Comparison of ENCODE assay signal across 30 mouse cellular contexts in the genomic region with DNA sequence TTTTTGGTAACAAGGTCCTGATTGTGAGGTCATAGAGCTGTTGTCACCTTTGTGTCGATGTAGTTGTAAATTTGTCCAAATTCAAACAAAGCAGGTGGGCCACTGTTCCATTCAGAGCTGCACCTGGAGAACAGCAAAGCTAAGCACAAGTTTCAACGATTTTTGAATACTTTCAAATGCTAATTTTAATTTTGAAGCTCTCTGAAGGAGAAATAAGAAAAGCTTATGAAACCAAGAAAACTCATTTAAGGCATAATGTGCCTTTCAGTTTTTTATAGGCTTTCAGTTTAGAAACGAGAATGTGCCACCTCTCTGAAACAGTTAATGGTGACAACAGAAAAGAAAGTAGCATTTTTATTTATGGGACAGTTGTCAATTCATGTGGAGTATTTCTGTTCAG.
"Had no signal": no experiment of that assay in that cellular context is flagged by ENCODE, and none has a peak within 500 bp of the region (broad histone marks: within the 10 kb centered on the region; RNA-seq: fewer than 3 reads in every experiment).

No protein-coding gene starts in this region.

- H3K9ac ChIP-seq: limb, embryonic 12.5 days; limb, embryonic 13.5 days; limb, embryonic 15.5 days; liver, embryonic 12.5 days; liver, embryonic 13.5 days; liver, embryonic 14.5 days; liver, embryonic 15.5 days; liver, postnatal 0 days; lung, embryonic 14.5 days; lung, embryonic 15.5 days; midbrain, embryonic 12.5 days; midbrain, embryonic 13.5 days; midbrain, embryonic 15.5 days had no signal

- H3K4me1 ChIP-seq: limb, embryonic 10.5 days; limb, embryonic 12.5 days; limb, embryonic 13.5 days; limb, embryonic 15.5 days; liver, embryonic 12.5 days; liver, embryonic 13.5 days; liver, embryonic 15.5 days; lung, embryonic 15.5 days; midbrain, embryonic 10.5 days; midbrain, embryonic 12.5 days; midbrain, embryonic 13.5 days; midbrain, embryonic 15.5 days had no signal

- H3K27ac ChIP-seq: limb, embryonic 10.5 days; limb, embryonic 12.5 days; limb, embryonic 13.5 days; limb, embryonic 15.5 days; liver, embryonic 12.5 days; liver, embryonic 13.5 days; liver, embryonic 14.5 days; liver, embryonic 15.5 days; lung, embryonic 15.5 days; macrophage; midbrain, embryonic 10.5 days; midbrain, embryonic 12.5 days; midbrain, embryonic 13.5 days; midbrain, embryonic 15.5 days had no signal

- ATAC-seq: liver, embryonic 12.5 days; liver, postnatal 0 days; midbrain, embryonic 13.5 days; midbrain, embryonic 15.5 days; midbrain, embryonic 16.5 days had no signal

- H3K4me3 ChIP-seq: limb, embryonic 10.5 days; limb, embryonic 12.5 days; limb, embryonic 13.5 days; limb, embryonic 15.5 days; liver, embryonic 12.5 days; liver, embryonic 13.5 days; liver, embryonic 15.5 days; lung, embryonic 15.5 days; megakaryocyte, embryonic 14.5 days; midbrain, embryonic 10.5 days; midbrain, embryonic 12.5 days; midbrain, embryonic 13.5 days; midbrain, embryonic 15.5 days; myocyte had no signal

- H3K9me3 ChIP-seq: limb, embryonic 10.5 days; limb, embryonic 12.5 days; limb, embryonic 13.5 days; limb, embryonic 15.5 days; liver, embryonic 12.5 days; liver, embryonic 13.5 days; liver, embryonic 15.5 days; lung, embryonic 15.5 days; megakaryocyte, embryonic 14.5 days; midbrain, embryonic 10.5 days; midbrain, embryonic 12.5 days; midbrain, embryonic 13.5 days; midbrain, embryonic 15.5 days had no signal

- H3K27me3 ChIP-seq: limb, embryonic 12.5 days; limb, embryonic 13.5 days; limb, embryonic 15.5 days; liver, embryonic 12.5 days; liver, embryonic 13.5 days; liver, embryonic 15.5 days; lung, embryonic 15.5 days; megakaryocyte, embryonic 14.5 days; midbrain, embryonic 12.5 days; midbrain, embryonic 13.5 days; midbrain, embryonic 15.5 days had no signal

- H3K4me2 ChIP-seq: limb, embryonic 12.5 days; limb, embryonic 13.5 days; limb, embryonic 15.5 days; liver, embryonic 11.5 days; liver, embryonic 12.5 days; liver, embryonic 13.5 days; liver, embryonic 15.5 days; lung, embryonic 14.5 days; lung, embryonic 15.5 days; midbrain, embryonic 11.5 days; midbrain, embryonic 12.5 days; midbrain, embryonic 13.5 days; midbrain, embryonic 15.5 days had no signal

- DNase-seq: left cerebral cortex, postnatal 4 days; liver; liver, embryonic 13.5 days; liver, postnatal 0 days; lung, adult 18-20 months; lung, adult 2 months; lung, embryonic 14.5 days; lung, postnatal 10 days; lung, postnatal 14 days; lung, postnatal 36 days; lung, postnatal 4 days; midbrain, embryonic 14.5 days had no signal
